Mouse (Mus musculus) MEL (cell line): ENCODE results near the gene Dnaja3. TPM values are rescaled to one million over a fixed set of nuclear protein-coding genes. Genes with fewer than 3 reads are reported as not detected.

Experiments used
- DNase-seq: peaks from one replicate; pipeline ENCODE4 v3.0.0; 2011; ENCODE audit warnings: low read depth, low spot score
- H3K27ac ChIP-seq: 2 replicates; pipeline ENCODE4 v1.5.1; 2012; ENCODE audit warnings: low read depth, mild to moderate bottlenecking, control low read depth, low read length, moderate library complexity; ENCODE audit not compliant: control insufficient read depth
- H3K27me3 ChIP-seq, 2 experiments: fragments of 150-350 bp in 1 of 2; sonication (generic) in 1 of 2; 2 replicates each; pipeline ENCODE4 v1.6.1; 2012; ENCODE audit warnings: low read length in 2 of 2, mild to moderate bottlenecking in 2 of 2, improper control_type of control experiment in 1 of 2, moderate library complexity in 1 of 2; ENCODE audit not compliant: insufficient read depth in 2 of 2, control insufficient read depth in 1 of 2
- H3K36me3 ChIP-seq, 2 experiments: 2 replicates each; pipeline ENCODE4 v1.6.1; 2012 to 2014; ENCODE audit warnings: low read length in 2 of 2, improper control_type of control experiment in 1 of 2, inconsistent platforms in 1 of 2, mild to moderate bottlenecking in 1 of 2; ENCODE audit not compliant: insufficient read depth in 2 of 2, control insufficient read depth in 1 of 2
- H3K4me1 ChIP-seq, 2 experiments: fragments of 150-350 bp in 1 of 2; sonication (generic) in 1 of 2; 2 replicates each; pipeline ENCODE4 v1.6.1; 2012; ENCODE audit warnings: low read length in 2 of 2, improper control_type of control experiment in 1 of 2, mild to moderate bottlenecking in 1 of 2; ENCODE audit not compliant: insufficient read depth in 2 of 2, control insufficient read depth in 1 of 2
- H3K4me3 ChIP-seq, 2 experiments: fragments of 150-350 bp in 1 of 2; sonication (generic) in 1 of 2; 2 replicates each; pipeline ENCODE4 v1.5.1; 2012; ENCODE audit warnings: low read depth in 2 of 2, low read length in 2 of 2, mild to moderate bottlenecking in 2 of 2, moderate library complexity in 2 of 2, control low read depth in 1 of 2, improper control_type of control experiment in 1 of 2; ENCODE audit not compliant: control insufficient read depth in 1 of 2, insufficient read depth in 1 of 2
- H3K79me2 ChIP-seq: 2 replicates; pipeline ENCODE4 v1.6.1; 2012; ENCODE audit warnings: mild to moderate bottlenecking, low read length, moderate library complexity; ENCODE audit not compliant: control insufficient read depth, poor library complexity, insufficient read depth
- H3K9ac ChIP-seq: 2 replicates; pipeline ENCODE4 v1.6.1; 2012; ENCODE audit warnings: low read depth, mild to moderate bottlenecking, control low read depth, low read length, moderate library complexity; ENCODE audit not compliant: control insufficient read depth, poor library complexity, severe bottlenecking
- H3K9me3 ChIP-seq: fragments of 150-350 bp; sonication (generic); replicated peaks from 2 replicates; pipeline ENCODE4 v1.6.1; 2012; ENCODE audit warnings: mild to moderate bottlenecking, low read length, improper control_type of control experiment, moderate library complexity; ENCODE audit not compliant: insufficient read depth
- CHD1 ChIP-seq: IDR thresholded peaks from 2 replicates; pipeline ENCODE4 v1.6.1; 2012; ENCODE audit warnings: low read depth, mild to moderate bottlenecking, inconsistent platforms, low read length, improper control_type of control experiment
- CHD2 ChIP-seq: IDR thresholded peaks from 2 replicates; pipeline ENCODE4 v1.6.1; 2011; ENCODE audit warnings: low read length, improper control_type of control experiment
- CTCF ChIP-seq, 3 experiments: IDR thresholded peaks in 2 of 3; conservative IDR thresholded peaks in 1 of 3; 2 replicates each; pipeline ENCODE4 v1.5.1; 2011 to 2012; ENCODE audit warnings: low read length in 3 of 3, low read depth in 2 of 3, mild to moderate bottlenecking in 2 of 3, improper control_type of control experiment in 1 of 3, inconsistent platforms in 1 of 3, mixed read lengths in 1 of 3, moderate library complexity in 1 of 3; ENCODE audit not compliant: control insufficient read depth in 1 of 3, insufficient read depth in 1 of 3, poor library complexity in 1 of 3, severe bottlenecking in 1 of 3
- ETS1 ChIP-seq: IDR thresholded peaks from 2 replicates; pipeline ENCODE4 v1.6.1; 2012; ENCODE audit warnings: low read depth, mild to moderate bottlenecking, inconsistent platforms, low read length, improper control_type of control experiment, moderate library complexity
- KAT2A ChIP-seq: conservative IDR thresholded peaks from 2 replicates; pipeline ENCODE4 v1.6.1; 2012; ENCODE audit warnings: low read depth, low read length, improper control_type of control experiment, inconsistent platforms
- MAFK ChIP-seq: IDR thresholded peaks from 2 replicates; pipeline ENCODE4 v1.6.1; 2011; ENCODE audit warnings: low read depth, mild to moderate bottlenecking, low read length, improper control_type of control experiment, borderline replicate concordance
- MAZ ChIP-seq: IDR thresholded peaks from 2 replicates; pipeline ENCODE4 v1.6.1; 2012; ENCODE audit warnings: low read depth, mild to moderate bottlenecking, inconsistent platforms, low read length, improper control_type of control experiment
- MEF2A ChIP-seq: IDR thresholded peaks from 2 replicates; pipeline ENCODE4 v1.6.1; 2014; ENCODE audit warnings: low read depth, mild to moderate bottlenecking, inconsistent platforms, low read length, improper control_type of control experiment; ENCODE audit not compliant: poor library complexity, insufficient replicate concordance, severe bottlenecking; ENCODE audit errors: extremely low read depth
- MXI1 ChIP-seq: IDR thresholded peaks from 2 replicates; pipeline ENCODE4 v1.6.1; 2011; ENCODE audit warnings: mild to moderate bottlenecking, low read depth, low read length, improper control_type of control experiment
- POLR2AphosphoS2 ChIP-seq: IDR thresholded peaks from 2 replicates; pipeline ENCODE4 v1.6.1; 2011; ENCODE audit warnings: low read length, improper control_type of control experiment
- POLR2AphosphoS5 ChIP-seq: IDR thresholded peaks from 2 replicates; pipeline ENCODE4 v1.6.1; 2012; ENCODE audit warnings: low read depth, borderline replicate concordance, mild to moderate bottlenecking, inconsistent platforms, low read length, moderate library complexity, mixed read lengths
- RAD21 ChIP-seq: IDR thresholded peaks from 2 replicates; pipeline ENCODE4 v1.6.1; 2011; ENCODE audit warnings: mild to moderate bottlenecking, low read depth, low read length, improper control_type of control experiment
- RCOR1 ChIP-seq: IDR thresholded peaks from 2 replicates; pipeline ENCODE4 v1.6.1; 2012; ENCODE audit warnings: low read depth, mild to moderate bottlenecking, inconsistent platforms, low read length, improper control_type of control experiment
- SIN3A ChIP-seq: IDR thresholded peaks from 2 replicates; pipeline ENCODE4 v1.6.1; 2012; ENCODE audit warnings: low read length, improper control_type of control experiment, inconsistent platforms
- TBP ChIP-seq: IDR thresholded peaks from 2 replicates; pipeline ENCODE4 v1.8.0; 2011; ENCODE audit warnings: low read depth, low read length, improper control_type of control experiment
- TCF12 ChIP-seq: IDR thresholded peaks from 2 replicates; pipeline ENCODE4 v1.6.1; 2014; ENCODE audit warnings: low read depth, mild to moderate bottlenecking, inconsistent platforms, low read length, improper control_type of control experiment, moderate library complexity
- UBTF ChIP-seq: IDR thresholded peaks from 2 replicates; pipeline ENCODE4 v1.6.1; 2012; ENCODE audit warnings: low read depth, mild to moderate bottlenecking, inconsistent platforms, low read length, improper control_type of control experiment, moderate library complexity, borderline replicate concordance; ENCODE audit not compliant: insufficient read depth
- USF2 ChIP-seq, 2 experiments: IDR thresholded peaks; 2 replicates each; pipeline ENCODE4 v1.6.1; 2011 to 2012; ENCODE audit warnings: improper control_type of control experiment in 2 of 2, low read length in 2 of 2, borderline replicate concordance in 1 of 2, inconsistent platforms in 1 of 2, low read depth in 1 of 2, mild to moderate bottlenecking in 1 of 2; ENCODE audit not compliant: insufficient read depth in 1 of 2
- ZMIZ1 ChIP-seq: IDR thresholded peaks from 2 replicates; pipeline ENCODE4 v1.6.1; 2012; ENCODE audit warnings: low read depth, mild to moderate bottlenecking, inconsistent platforms, low read length, improper control_type of control experiment, moderate library complexity
- ZNF384 ChIP-seq: IDR thresholded peaks from 2 replicates; pipeline ENCODE4 v1.6.1; 2012; ENCODE audit warnings: low read depth, mild to moderate bottlenecking, inconsistent platforms, low read length, improper control_type of control experiment
- polyA plus RNA-seq, 2 experiments: library from polyadenylated mRNA; stranded (reverse) in 1 of 2; unstranded in 1 of 2; fragments of >175 nt in 1 of 2; fragments of >200 nt in 1 of 2; gene quantifications; 2 replicates each; pipeline versions ENCODE4 v1.2.1 to v1.2.4; 2012; ENCODE audit warnings: low replicate concordance in 2 of 2, low read depth in 1 of 2; ENCODE audit not compliant: insufficient read length in 2 of 2, insufficient read depth in 1 of 2, missing spikeins in 1 of 2
- total RNA-seq: library from RNA; depleted of rRNA; stranded (reverse); fragments of 300-350 nt; gene quantifications from 2 replicates; pipeline ENCODE4 v1.2.3, GENCODE M21; 2012

Gene Dnaja3
- total and polyA plus RNA-seq, 3 experiments: 91.8 to 94.3 TPM; not detected in 1

GRCm38 (mm10) chr16:4739994-4740393 is 100.2 kb downstream of the Dnaja3 start:
- H3K4me3 ChIP-seq: no peak overlapping the region
- TF ChIP-seq SIN3A: no peak
- no peak for TF ChIP-seq UBTF
- TF ChIP-seq CHD2: no peak
- TF ChIP-seq ZNF384: no peak
- TF ChIP-seq MAZ: no peak
- peaks cover 7% of the 10 kb centered on the region for H3K79me2 ChIP-seq
- H3K27me3 ChIP-seq: no peaks in the 10 kb centered on the region
- no peaks in the 10 kb centered on the region for H3K4me1 ChIP-seq
- no peaks in the 10 kb centered on the region for H3K9me3 ChIP-seq
- H3K36me3 ChIP-seq: peaks cover 0 to 2% of the 10 kb centered on the region in 2 experiments; a peak in 2 of 4 replicates
- no peak overlapping the region for H3K27ac ChIP-seq
- no peak overlapping the region for H3K9ac ChIP-seq
- DNase-seq: no peak

DNA sequence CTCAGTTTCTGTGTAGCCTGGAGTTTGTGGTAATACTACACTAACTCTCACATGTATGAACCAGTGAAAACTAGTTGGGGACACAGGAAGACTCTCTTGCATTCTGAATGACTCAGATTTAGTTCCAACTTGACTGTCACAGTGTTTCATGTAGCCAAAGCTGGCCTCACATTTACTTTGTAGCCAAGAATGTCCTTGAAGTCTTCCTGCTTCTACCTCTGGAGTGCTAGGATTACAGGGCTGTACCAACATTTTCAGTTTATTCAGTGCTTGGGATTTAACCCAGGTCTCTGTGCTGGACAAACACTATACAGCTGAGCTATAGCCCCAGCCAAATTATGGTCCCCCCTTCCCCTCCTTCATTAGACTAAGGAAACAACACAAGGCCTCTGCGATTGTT is 102.4 kb downstream of the Dnaja3 start:
- DNase-seq: no peak
- H3K79me2 ChIP-seq: peaks cover 4% of the 10 kb centered on the region
- H3K4me1 ChIP-seq: no peaks in the 10 kb centered on the region
- H3K36me3 ChIP-seq: peaks cover 0 to 2% of the 10 kb centered on the region in 2 experiments; a peak in 2 of 4 replicates
- TF ChIP-seq MXI1 (no peak), RAD21 (no peak)
- TF ChIP-seq, all 39 proteins: peak for 0
- Histone ChIP-seq H3K4me3 (no peak overlapping the region), H3K27ac (no peak overlapping the region), H3K9me3 (no peaks in the 10 kb centered on the region), H3K9ac (no peak overlapping the region), H3K27me3 (no peaks in the 10 kb centered on the region)

- Histone ChIP-seq H3K36me3 (no peaks in the 10 kb centered on the region), H3K27me3 (no peaks in the 10 kb centered on the region), H3K27ac (no peak overlapping the region), H3K9ac (no peak overlapping the region), H3K4me1 (no peaks in the 10 kb centered on the region)
- no peak for DNase-seq
- no peak for TF ChIP-seq ZMIZ1
- TF ChIP-seq MXI1: no peak
- TF ChIP-seq CTCF (IDR thresholded peaks at IDR 0.05 in 2 of 3, conservative IDR thresholded peaks at IDR 0.05 in 1 of 3; ENCODE audit: control insufficient read depth in 1 of 3, insufficient read depth in 1 of 3, low read depth in 2 of 3, low read length in 3 of 3, poor library complexity in 1 of 3, severe bottlenecking in 1 of 3): no peak
- TF ChIP-seq, all 39 proteins: peak for 0
- H3K9me3 ChIP-seq: no peaks in the 10 kb centered on the region
- no peak overlapping the region for H3K4me3 ChIP-seq
- no peaks in the 10 kb centered on the region; the same call in 1 of the 2 replicates for H3K79me2 ChIP-seq
Measured at GRCm38 (mm10) chr16:4752155-4752554, 112.4 kb downstream of the Dnaja3 start.

- DNase-seq: no peak
- Histone ChIP-seq H3K79me2 (peaks cover 1% of the 10 kb centered on the region; the same call in 1 of the 2 replicates), H3K4me3 (no peak overlapping the region), H3K4me1 (no peaks in the 10 kb centered on the region), H3K9ac (no peak overlapping the region), H3K36me3 (no peaks in the 10 kb centered on the region), H3K9me3 (no peaks in the 10 kb centered on the region), H3K27ac (no peak overlapping the region), H3K27me3 (no peaks in the 10 kb centered on the region)
- TF ChIP-seq UBTF (no peak), ETS1 (no peak), POLR2AphosphoS5 (no peak), TCF12 (no peak), MEF2A (no peak), RCOR1 (no peak), POLR2AphosphoS2 (no peak), TBP (no peak), USF2 (IDR thresholded peaks at IDR 0.05; ENCODE audit: borderline replicate concordance in 1 of 2, insufficient read depth in 1 of 2, low read depth in 1 of 2, low read length in 2 of 2) (no peak), CHD1 (no peak), MAZ (no peak), KAT2A (no peak), MAFK (no peak)
Measured at GRCm38 (mm10) chr16:4754045-4754444, 114.3 kb downstream of the Dnaja3 start.
